Mouse (Mus musculus) stomach, postnatal 0 days (tissue): ENCODE data around the gene Rngtt. TPM values are rescaled to one million over a fixed set of nuclear protein-coding genes. Genes with fewer than 3 reads are reported as not detected.

Experiments used
- ATAC-seq: fragments of 200-750 bp; cut with Nextera tagmentation; 2 replicates; pipeline ENCODE4 v1.8.0; 2017; ENCODE audit not compliant: low FRiP score, low TSS enrichment
- DNase-seq: peaks from one replicate; pipeline ENCODE4 v3.0.0-alpha.2; 2016; ENCODE audit warnings: low spot score
- H3K27ac ChIP-seq: fragments of 300-500 bp; sonication (generic); replicated peaks from 2 replicates; pipeline ENCODE4 v1.5.1; 2014; ENCODE audit warnings: mild to moderate bottlenecking, control low read depth
- H3K27me3 ChIP-seq: fragments of 300-500 bp; sonication (generic); 2 replicates; pipeline ENCODE4 v1.6.1; 2014; ENCODE audit warnings: low read length; ENCODE audit not compliant: control insufficient read depth, insufficient read depth
- H3K36me3 ChIP-seq: fragments of 300-500 bp; sonication (generic); 2 replicates; pipeline ENCODE4 v1.6.1; 2014; ENCODE audit warnings: low read length, mixed read lengths; ENCODE audit not compliant: control insufficient read depth, insufficient read depth
- H3K4me1 ChIP-seq: fragments of 300-500 bp; sonication (generic); replicated peaks from 2 replicates; pipeline ENCODE4 v1.6.1; 2014; ENCODE audit warnings: antibody characterized with exemption; ENCODE audit not compliant: control insufficient read depth, insufficient read depth
- H3K4me2 ChIP-seq: fragments of 300-500 bp; sonication (generic); replicated peaks from 2 replicates; pipeline ENCODE4 v1.6.1; 2014; ENCODE audit warnings: low read depth, mild to moderate bottlenecking, control low read depth, moderate library complexity
- H3K4me3 ChIP-seq: fragments of 300-500 bp; sonication (generic); 2 replicates; pipeline ENCODE4 v1.5.1; 2014; ENCODE audit warnings: low read depth, low read length, control low read depth
- H3K9ac ChIP-seq: fragments of 300-500 bp; sonication (generic); 2 replicates; pipeline ENCODE4 v1.6.1; 2014; ENCODE audit warnings: mild to moderate bottlenecking, low read length, control low read depth, mixed read lengths
- H3K9me3 ChIP-seq: fragments of 300-500 bp; sonication (generic); 2 replicates; pipeline ENCODE4 v1.6.1; 2016; ENCODE audit warnings: low read length; ENCODE audit not compliant: control insufficient read depth
- CTCF ChIP-seq: IDR thresholded peaks from 2 replicates; pipeline ENCODE4 v1.5.1; 2016; ENCODE audit warnings: antibody characterized with exemption, low read depth, mild to moderate bottlenecking, moderate library complexity
- EP300 ChIP-seq: optimal IDR thresholded peaks from 2 replicates; pipeline ENCODE3; 2016; ENCODE audit warnings: antibody characterized with exemption
- WGBS: fragments of 180-500 bp; shearing (Covaris S2); extraction: QIAGEN DNeasy Blood & Tissue Kit; methylation state at CpG from one replicate; pipeline ENCODE4 v1.1.7; 2014; 5-methylcytosine and 5-hydroxymethylcytosine counted together
- polyA plus RNA-seq: library from polyadenylated mRNA; unstranded; fragments of >200 nt; fragmentation: Nextera tagmentation; extraction: Ambion mirVana; gene quantifications from 2 replicates; pipeline ENCODE4 v1.2.1, GENCODE M21; 2015

Gene Rngtt
- polyA plus RNA-seq, 1 experiment from 2014 or later: 9.6 TPM

DNA sequence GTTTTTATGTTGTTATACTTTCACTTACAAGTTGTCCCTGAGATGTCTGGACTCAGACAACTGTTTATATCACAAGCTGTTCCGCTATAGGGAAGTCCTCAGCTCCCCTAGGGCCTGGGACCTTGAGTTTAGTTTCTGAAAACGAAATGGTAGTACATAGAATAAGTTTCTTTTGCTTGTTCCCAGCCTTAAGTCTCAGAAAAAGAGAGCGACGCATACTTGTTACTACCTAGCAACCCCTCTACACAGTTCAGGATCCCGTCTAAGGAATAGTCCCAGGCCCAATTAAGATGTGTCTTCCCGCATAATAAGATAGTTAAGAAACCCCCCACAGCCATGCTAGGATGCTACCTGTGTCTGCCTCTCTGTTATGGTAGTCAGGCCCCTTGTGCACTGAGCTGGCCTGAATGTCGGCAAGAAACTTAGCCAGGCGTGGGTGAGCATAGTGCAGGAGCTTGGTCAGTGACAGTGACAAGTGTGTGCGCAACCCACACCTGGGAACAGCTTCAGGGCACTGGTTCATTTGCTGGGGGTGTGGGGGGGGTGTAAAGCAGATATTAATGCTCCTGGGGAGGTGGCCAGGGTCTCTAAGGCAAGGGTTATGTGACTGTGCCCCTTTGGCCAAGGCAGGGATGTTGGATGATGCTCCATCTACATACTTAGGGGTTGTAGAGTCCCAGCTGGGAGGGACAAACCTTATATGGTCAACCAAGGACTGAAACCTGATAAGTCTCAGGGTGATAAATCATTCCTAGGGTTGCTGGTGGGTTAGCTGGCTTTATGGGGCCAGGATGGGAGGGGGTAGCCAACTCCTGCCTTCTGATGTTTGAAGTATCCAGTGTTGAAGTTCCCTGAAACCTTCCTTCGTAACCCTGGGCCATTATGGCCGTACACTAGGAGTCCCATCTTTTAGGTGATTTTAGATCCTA, 39.5 kb upstream of the Rngtt start:
- Histone ChIP-seq H3K4me2 (no peak overlapping the region), H3K9ac (no peak overlapping the region), H3K4me3 (no peak overlapping the region), H3K27me3 (no peaks in the 10 kb centered on the region), H3K9me3 (no peaks in the 10 kb centered on the region), H3K27ac (no peak overlapping the region), H3K36me3 (no peaks in the 10 kb centered on the region), H3K4me1 (no peaks in the 10 kb centered on the region)
- TF ChIP-seq CTCF: no peak
- no peak for TF ChIP-seq EP300
- DNase-seq (no peak), ATAC-seq (no peak)
- 82% methylated on average over 11 of the region's 11 CpGs for WGBS

DNA sequence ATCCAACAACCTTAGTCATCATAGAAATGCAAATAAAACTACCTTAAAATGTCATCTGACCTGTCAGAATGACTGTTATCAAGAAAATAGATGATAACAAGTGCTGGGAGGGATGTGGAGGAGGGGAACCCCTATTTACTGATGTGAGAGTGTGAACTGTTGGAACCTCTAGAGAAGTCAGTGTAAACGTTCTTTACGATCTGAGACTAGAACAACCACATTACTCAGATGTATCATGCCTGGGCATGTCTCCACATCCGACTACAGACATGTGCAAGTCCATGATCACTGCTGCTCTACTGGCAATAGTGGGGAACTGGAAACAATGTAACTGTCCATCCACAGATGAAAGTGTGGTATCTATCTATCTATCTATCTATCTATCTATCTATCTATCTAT, 36.7 kb upstream of the Rngtt start:
- TF ChIP-seq CTCF (no peak), EP300 (no peak)
- Histone ChIP-seq H3K36me3 (no peaks in the 10 kb centered on the region), H3K9me3 (no peaks in the 10 kb centered on the region), H3K4me2 (no peak overlapping the region), H3K27me3 (no peaks in the 10 kb centered on the region), H3K4me3 (no peak overlapping the region), H3K4me1 (no peaks in the 10 kb centered on the region), H3K9ac (no peak overlapping the region), H3K27ac (no peak overlapping the region)
- 27% methylated on average over 3 of the region's 3 CpGs for WGBS
- DNase-seq (no peak), ATAC-seq (no peak)

DNA sequence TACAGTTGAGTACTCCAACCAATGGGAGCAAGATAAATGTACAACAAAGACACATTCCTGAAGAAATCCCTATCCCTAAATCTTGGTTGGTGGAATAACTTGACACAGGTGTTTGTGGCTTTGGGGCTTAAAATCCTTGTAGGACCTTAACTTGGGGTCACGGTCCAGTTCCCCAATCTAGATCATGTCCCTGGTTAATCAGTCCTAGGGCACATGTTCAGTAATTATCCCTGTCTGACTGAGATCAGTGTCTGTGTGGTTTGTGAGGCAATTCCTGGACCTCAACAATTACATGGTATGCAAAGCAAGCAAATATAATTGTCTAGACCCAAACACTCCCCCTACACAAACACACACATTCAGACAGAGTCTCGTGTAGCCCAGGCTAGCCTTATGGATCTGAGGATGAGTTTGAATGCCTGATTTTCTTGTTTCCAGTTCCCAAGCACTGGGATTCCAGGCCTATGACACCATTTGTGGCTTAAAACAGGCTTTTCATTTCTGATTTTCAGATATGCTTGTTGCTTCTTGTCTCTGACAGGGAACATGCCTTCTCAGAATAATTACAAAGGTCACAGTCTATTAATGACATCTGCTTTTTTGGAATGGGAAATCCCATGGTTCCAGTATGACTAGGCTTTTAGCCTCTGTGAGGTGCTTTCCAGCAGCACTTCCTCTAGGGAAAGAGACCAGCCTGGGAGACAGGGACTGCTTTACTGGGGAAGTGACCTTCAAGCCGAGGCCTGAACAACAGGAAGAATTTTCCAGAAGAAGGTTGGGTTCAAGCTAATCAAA, 28.0 kb upstream of the Rngtt start:
- ATAC-seq: no peak
- 68% methylated on average over 3 of the region's 3 CpGs for WGBS
- no peaks in the 10 kb centered on the region for H3K27me3 ChIP-seq
- no peak overlapping the region for H3K27ac ChIP-seq
- H3K36me3 ChIP-seq: no peaks in the 10 kb centered on the region
- no peak for TF ChIP-seq EP300
- TF ChIP-seq CTCF: no peak
- no peak for DNase-seq
- no peaks in the 10 kb centered on the region for H3K9me3 ChIP-seq
- H3K4me2 ChIP-seq: no peak overlapping the region
- no peaks in the 10 kb centered on the region for H3K4me1 ChIP-seq
- no peak overlapping the region for H3K4me3 ChIP-seq
- H3K9ac ChIP-seq: no peak overlapping the region

DNA sequence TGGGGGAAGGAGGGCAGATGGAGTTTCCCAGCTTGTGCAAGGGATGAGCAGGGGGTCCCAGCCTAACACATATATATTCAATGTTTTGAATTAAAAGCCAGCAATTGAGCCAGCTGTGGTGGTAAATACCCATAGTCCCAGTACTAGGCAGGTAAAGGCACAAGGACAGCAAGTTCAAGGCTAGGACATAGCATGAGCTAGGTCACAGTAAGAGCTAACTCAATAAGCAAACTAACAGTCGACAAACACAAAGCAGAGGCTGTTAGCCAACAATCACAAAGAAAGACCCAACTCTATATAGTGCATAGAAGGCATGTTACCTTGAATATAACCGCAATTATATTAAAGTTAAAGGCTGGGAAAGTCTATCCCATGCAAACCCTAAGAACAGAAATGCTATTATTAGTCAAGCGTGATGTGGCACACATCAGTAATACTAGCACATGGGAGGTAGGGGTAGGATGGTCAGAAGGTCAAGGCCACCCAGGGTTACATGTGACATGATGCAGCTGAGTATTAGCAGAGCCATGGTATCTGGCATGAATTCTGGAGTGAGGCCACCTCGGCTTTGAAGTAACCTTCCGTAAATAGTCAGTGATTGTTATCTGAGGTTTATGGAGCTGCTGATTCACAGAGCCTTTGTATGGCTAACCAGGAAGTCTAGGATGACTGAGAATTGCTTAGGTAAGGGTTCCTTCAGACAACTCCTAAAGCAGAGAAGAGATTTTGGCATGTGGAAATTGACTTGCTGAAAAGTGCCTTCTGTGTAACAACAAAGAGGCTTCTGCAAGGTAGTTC, 25.8 kb upstream of the Rngtt start:
- DNase-seq (no peak), ATAC-seq (peak; percentile 69)
- no peak for TF ChIP-seq CTCF
- TF ChIP-seq EP300: no peak
- H3K9me3 ChIP-seq: no peaks in the 10 kb centered on the region
- H3K27me3 ChIP-seq: no peaks in the 10 kb centered on the region
- no peak overlapping the region for H3K27ac ChIP-seq
- H3K4me2 ChIP-seq: no peak overlapping the region
- no peak overlapping the region for H3K4me3 ChIP-seq
- no peak overlapping the region for H3K9ac ChIP-seq
- 56% methylated on average over 5 of the region's 5 CpGs for WGBS
- H3K36me3 ChIP-seq: no peaks in the 10 kb centered on the region
- H3K4me1 ChIP-seq: no peaks in the 10 kb centered on the region

- Histone ChIP-seq H3K36me3 (no peaks in the 10 kb centered on the region), H3K4me3 (no peak overlapping the region), H3K4me1 (no peaks in the 10 kb centered on the region), H3K4me2 (no peak overlapping the region), H3K9me3 (no peaks in the 10 kb centered on the region), H3K27me3 (no peaks in the 10 kb centered on the region), H3K27ac (no peak overlapping the region), H3K9ac (no peak overlapping the region)
- TF ChIP-seq CTCF (no peak), EP300 (no peak)
- 83% methylated on average over 8 of the region's 8 CpGs for WGBS
- no peak for ATAC-seq
- no peak for DNase-seq
These were observed 24.7 kb upstream of the Rngtt start for GRCm38 (mm10) chr4:33285448-33285847.
